Mouse (Mus musculus): ENCODE measurements around the gene Gm6020. TPM values are rescaled to one million over a fixed set of nuclear protein-coding genes. Genes with fewer than 3 reads are reported as not detected.
A peak's percentile ranks its signal among the peaks of the same experiment; 100 is the strongest.
"Not testable (repeated sequence)": the region's sequence is repeated elsewhere in the genome, so short reads cannot be mapped to it uniquely, and the experiment has no call there.

Gene Gm6020
- not detected in 2 replicates for polyA plus RNA-seq (2015; fragmentation: Nextera tagmentation; extraction: Ambion mirVana)

DNA sequence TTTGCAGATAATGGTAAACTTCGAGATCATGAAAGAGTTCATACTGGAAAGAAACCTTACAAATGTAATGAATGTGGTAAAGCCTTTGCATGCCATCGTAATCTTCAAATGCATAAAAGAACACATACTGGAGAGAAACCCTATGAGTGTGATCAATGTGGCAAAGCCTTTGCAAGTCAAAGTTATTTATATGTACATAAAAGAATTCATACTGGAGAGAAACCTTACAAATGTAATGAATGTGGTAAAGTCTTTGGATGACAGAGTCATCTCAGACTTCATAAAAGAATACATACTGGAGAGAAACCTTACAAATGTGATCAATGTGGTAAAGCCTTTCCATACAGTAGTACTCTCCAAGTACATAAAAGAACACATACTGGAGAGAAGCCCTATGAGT is at the start of gene Gm6020:
Gene Gm6020 (plus strand): TSS at position 301 of the 400 bp plus-strand sequence.
- not testable (repeated sequence) for H3K4me3 ChIP-seq

DNA sequence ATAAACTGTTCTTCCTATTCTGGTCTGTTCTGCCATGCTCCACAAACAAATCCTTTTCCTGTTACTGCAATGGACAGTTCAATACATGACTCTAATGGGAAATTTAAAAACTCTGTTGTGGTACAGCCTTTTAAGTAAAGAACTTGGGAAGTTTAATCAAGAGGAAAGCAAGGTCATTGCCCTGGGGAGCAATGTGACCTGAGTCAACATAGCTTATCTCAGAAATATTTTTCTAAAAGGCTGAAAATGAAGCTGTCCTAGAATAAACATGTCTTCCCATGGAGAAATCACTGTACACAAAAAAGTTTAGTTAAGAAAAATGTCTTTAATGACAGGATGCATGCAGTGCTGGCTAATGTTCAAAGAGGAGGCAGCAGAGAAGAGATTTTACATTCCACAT is 45.0 kb upstream of the Gm6020 start:
- no peak for ATAC-seq (ENCODE audit: extremely low read depth, insufficient number of reproducible peaks, low FRiP score, low TSS enrichment)
- Histone ChIP-seq H3K27ac (replicated peaks) (no peak overlapping the region), H3K27me3 (replicated peaks) (no peaks in the 10 kb centered on the region), H3K4me3 (no peak overlapping the region), H3K9ac (no peak overlapping the region), H3K36me3 (peaks cover 13% of the 10 kb centered on the region), H3K4me1 (peaks cover 12% of the 10 kb centered on the region), H3K4me2 (no peak overlapping the region), H3K9me3 (no peaks in the 10 kb centered on the region)

More for the DNA sequence above, at the start of gene Gm6020:
- H3K27me3 ChIP-seq (replicated peaks); H3K9ac ChIP-seq; ATAC-seq (ENCODE audit: extremely low read depth, insufficient number of reproducible peaks, low FRiP score, low TSS enrichment); H3K36me3 ChIP-seq; H3K27ac ChIP-seq (replicated peaks); H3K4me2 ChIP-seq; H3K4me1 ChIP-seq: not testable (repeated sequence)
- H3K9me3 ChIP-seq, result peaks cover 44% of the 10 kb centered on the region
- 73% methylated on average over 2 of the region's 2 CpGs for WGBS

DNA sequence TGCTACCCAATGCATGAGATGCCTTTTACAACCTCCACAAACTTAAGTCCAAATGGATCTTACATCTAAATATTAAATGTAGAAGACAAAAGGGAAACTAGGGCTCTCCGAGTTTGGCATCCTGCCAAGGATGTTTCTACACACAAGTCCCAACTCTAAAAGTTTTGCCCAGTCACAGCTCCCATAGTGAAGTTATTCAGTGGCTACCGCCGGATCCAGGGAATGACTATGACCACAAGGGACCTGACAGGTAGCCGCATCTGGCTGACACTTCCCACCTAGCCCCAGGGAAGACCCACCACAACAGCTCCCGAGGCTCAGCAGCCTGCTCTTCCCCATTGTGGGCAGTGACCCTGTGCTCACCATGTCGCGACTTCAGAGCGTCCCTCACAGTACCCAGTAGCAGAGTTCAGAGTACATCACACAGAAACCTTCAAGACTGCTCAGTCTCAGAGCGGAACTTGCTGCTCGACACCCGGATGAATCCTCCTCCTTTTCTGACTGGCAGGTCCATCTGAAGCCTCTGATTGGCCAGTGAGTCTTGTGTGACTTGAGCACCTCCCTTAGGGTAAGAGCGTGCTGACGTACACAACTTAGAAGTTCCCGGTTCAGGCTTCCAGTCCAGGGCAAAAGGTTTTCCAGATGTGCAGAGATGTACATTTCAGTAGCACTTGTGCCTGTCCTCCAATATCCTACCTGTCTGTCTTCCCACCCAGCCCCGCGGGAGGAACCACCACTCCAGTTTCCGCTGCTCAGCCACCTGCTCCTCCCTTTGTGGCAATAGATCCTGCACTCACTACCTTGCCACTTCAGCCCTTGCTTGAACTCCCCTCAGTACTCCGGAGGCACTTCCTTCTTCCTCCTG is 43.1 kb upstream of the Gm6020 start, which contains the start of gene Zfp950:
Gene Zfp950 (minus strand): TSS at position 499 of the 865 bp plus-strand sequence.
- WGBS, result under 1% methylated on average over 18 of the region's 18 CpGs
- no peaks in the 10 kb centered on the region for H3K9me3 ChIP-seq
- H3K36me3 ChIP-seq, result peaks cover 10% of the 10 kb centered on the region
- peaks cover 12% of the 10 kb centered on the region for H3K4me1 ChIP-seq
- H3K27me3 ChIP-seq (replicated peaks), result no peaks in the 10 kb centered on the region
- H3K9ac ChIP-seq, result peak within 1 kb of the TSS; percentile 92
- H3K27ac ChIP-seq (replicated peaks), result peak within 1 kb of the TSS; percentile 61
- H3K4me2 ChIP-seq, result peak within 1 kb of the TSS; percentile 75
- peak within 1 kb of the TSS; percentile 89 for H3K4me3 ChIP-seq
- peak; percentile 98 for ATAC-seq (ENCODE audit: extremely low read depth, insufficient number of reproducible peaks, low FRiP score, low TSS enrichment)

DNA sequence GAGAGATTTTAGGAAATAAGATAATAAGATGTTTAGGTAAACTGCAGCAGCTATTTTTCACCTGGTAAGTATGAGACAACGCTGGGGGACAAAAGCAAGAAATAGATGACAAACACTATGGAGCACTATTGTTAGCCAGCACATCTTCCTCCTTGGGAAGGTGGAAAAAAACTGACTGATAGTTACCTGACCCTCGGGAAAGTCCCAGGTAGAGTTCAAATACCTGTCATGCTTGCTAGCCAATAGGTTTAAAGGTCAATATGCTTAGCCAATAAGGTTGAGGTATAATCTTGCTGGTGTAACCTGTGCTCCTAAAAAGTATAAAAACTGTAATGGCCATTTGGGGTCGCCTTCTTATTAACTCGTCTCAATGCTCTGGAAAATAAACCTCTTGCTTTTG is 42.4 kb upstream of the Gm6020 start:
- H3K9ac ChIP-seq, result peak overlapping the region; percentile 92
- peak overlapping the region; percentile 75 for H3K4me2 ChIP-seq
- peaks cover 6% of the 10 kb centered on the region for H3K36me3 ChIP-seq
- peaks cover 12% of the 10 kb centered on the region for H3K4me1 ChIP-seq
- peak overlapping the region; percentile 89 for H3K4me3 ChIP-seq
- H3K9me3 ChIP-seq, result no peaks in the 10 kb centered on the region
- H3K27me3 ChIP-seq (replicated peaks), result no peaks in the 10 kb centered on the region
- 17% methylated on average over 4 of the region's 4 CpGs for WGBS
- no peak for ATAC-seq (ENCODE audit: extremely low read depth, insufficient number of reproducible peaks, low FRiP score, low TSS enrichment)
- H3K27ac ChIP-seq (replicated peaks), result no peak overlapping the region

DNA sequence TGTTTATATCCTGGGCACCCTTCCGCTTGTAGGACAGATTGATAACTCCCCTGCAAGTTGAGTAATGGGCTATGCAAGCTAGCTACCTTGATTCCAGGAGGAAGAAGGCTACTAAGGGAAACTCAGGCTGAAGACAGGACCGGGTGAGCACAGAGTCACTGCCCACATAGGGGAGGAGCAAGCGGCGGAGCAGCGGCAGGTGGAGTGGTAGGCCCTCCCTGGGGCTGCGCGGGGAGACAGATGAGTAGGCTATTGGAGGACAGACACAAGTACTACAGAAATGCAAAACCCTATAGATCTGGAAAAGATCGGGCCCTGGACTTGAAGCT is 32.4 kb upstream of the Gm6020 start:
- WGBS, result 6% methylated on average over 8 of the region's 8 CpGs
- no peak for ATAC-seq (ENCODE audit: extremely low read depth, insufficient number of reproducible peaks, low FRiP score, low TSS enrichment)
- Histone ChIP-seq H3K9ac (peak overlapping the region; percentile 74), H3K4me2 (peak overlapping the region; percentile 87), H3K27me3 (replicated peaks) (peaks cover 4% of the 10 kb centered on the region; the same call in 1 of the 2 replicates), H3K36me3 (no peaks in the 10 kb centered on the region), H3K4me1 (peaks cover 6% of the 10 kb centered on the region), H3K4me3 (peak overlapping the region; percentile 59), H3K27ac (replicated peaks) (no peak overlapping the region), H3K9me3 (no peaks in the 10 kb centered on the region; the same call in 1 of the 2 replicates)

- H3K9me3 ChIP-seq, result no peaks in the 10 kb centered on the region; the same call in 1 of the 2 replicates
- H3K4me1 ChIP-seq, result peaks cover 6% of the 10 kb centered on the region
- no peaks in the 10 kb centered on the region for H3K36me3 ChIP-seq
- peak overlapping the region; percentile 74 for H3K9ac ChIP-seq
- 5% methylated on average over 27 of the region's 27 CpGs for WGBS
- peaks cover 4% of the 10 kb centered on the region; the same call in 1 of the 2 replicates for H3K27me3 ChIP-seq (replicated peaks)
- no peak overlapping the region for H3K27ac ChIP-seq (replicated peaks)
- peak overlapping the region; percentile 59 for H3K4me3 ChIP-seq
- ATAC-seq (ENCODE audit: extremely low read depth, insufficient number of reproducible peaks, low FRiP score, low TSS enrichment), result no peak
- peak overlapping the region; percentile 87 for H3K4me2 ChIP-seq
These were observed 31.8 kb upstream of the Gm6020 start for GRCm38 (mm10) chr19:61151701-61152420.

DNA sequence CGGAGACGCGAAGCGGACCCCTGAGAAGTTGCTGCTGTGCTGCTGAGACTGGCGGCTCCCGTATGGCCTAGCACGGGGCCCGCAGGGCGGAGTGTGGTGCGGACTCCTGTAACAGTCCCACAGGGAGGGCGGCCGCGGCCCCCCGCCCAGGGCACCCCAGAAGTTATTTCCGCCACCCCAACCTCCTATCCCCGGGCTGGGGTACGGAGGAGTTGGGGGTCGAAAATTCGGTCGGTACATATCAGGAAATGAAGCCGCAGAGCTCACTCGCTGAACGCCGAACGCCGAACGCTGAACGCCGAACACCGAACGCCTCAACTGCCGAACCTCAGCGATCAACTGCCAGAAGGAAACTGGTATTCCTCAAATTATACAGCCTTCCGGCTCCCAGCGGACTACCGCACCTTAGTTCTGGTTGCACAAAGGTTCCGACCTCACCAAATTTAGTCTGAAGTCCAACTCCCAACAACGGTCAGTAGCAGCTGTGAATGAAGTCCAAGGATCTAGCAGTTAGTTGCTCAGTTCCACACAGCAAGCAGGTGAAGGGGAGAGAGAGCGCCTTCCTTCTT is 7.8 kb upstream of the Gm6020 start, which contains the start of gene Gm7102:
Gene Gm7102 (minus strand): TSS at position 554 of the 569 bp plus-strand sequence.
- Histone ChIP-seq H3K36me3 (no peaks in the 10 kb centered on the region), H3K4me2 (peak within 1 kb of the TSS; percentile 74), H3K4me1 (no peaks in the 10 kb centered on the region), H3K27me3 (replicated peaks) (peaks cover 19% of the 10 kb centered on the region; the same call in 1 of the 2 replicates), H3K9ac (peak within 1 kb of the TSS; percentile 76), H3K4me3 (peak within 1 kb of the TSS; percentile 54), H3K9me3 (peaks cover 6% of the 10 kb centered on the region; the same call in 1 of the 2 replicates), H3K27ac (replicated peaks) (no peak within 1 kb of the TSS)
- WGBS, result 16% methylated on average over 39 of the region's 39 CpGs
- ATAC-seq (ENCODE audit: extremely low read depth, insufficient number of reproducible peaks, low FRiP score, low TSS enrichment), result no peak

GRCm38 (mm10) chr19:61199316-61199715 is 15.6 kb downstream of the Gm6020 start:
- no peak for ATAC-seq (ENCODE audit: extremely low read depth, insufficient number of reproducible peaks, low FRiP score, low TSS enrichment)
- H3K4me1 ChIP-seq, result no peaks in the 10 kb centered on the region
- no peaks in the 10 kb centered on the region for H3K27me3 ChIP-seq (replicated peaks)
- no peak overlapping the region for H3K9ac ChIP-seq
- H3K36me3 ChIP-seq, result no peaks in the 10 kb centered on the region
- no peak overlapping the region for H3K4me2 ChIP-seq
- no peaks in the 10 kb centered on the region for H3K9me3 ChIP-seq
- H3K4me3 ChIP-seq, result no peak overlapping the region
- no peak overlapping the region for H3K27ac ChIP-seq (replicated peaks)
- 14% methylated on average over 13 of the region's 13 CpGs for whole genome bisulfite sequencing

- no peak overlapping the region for H3K4me2 ChIP-seq
- H3K9ac ChIP-seq, result no peak overlapping the region
- H3K4me1 ChIP-seq, result no peaks in the 10 kb centered on the region
- 16% methylated on average over 10 of the region's 10 CpGs for whole genome bisulfite sequencing
- no peaks in the 10 kb centered on the region for H3K9me3 ChIP-seq
- no peak overlapping the region for H3K27ac ChIP-seq (replicated peaks)
- ATAC-seq (ENCODE audit: extremely low read depth, insufficient number of reproducible peaks, low FRiP score, low TSS enrichment), result no peak
- no peak overlapping the region for H3K4me3 ChIP-seq
- no peaks in the 10 kb centered on the region for H3K27me3 ChIP-seq (replicated peaks)
- H3K36me3 ChIP-seq, result no peaks in the 10 kb centered on the region
These were observed 16.1 kb downstream of the Gm6020 start for GRCm38 (mm10) chr19:61199836-61200235.

GRCm38 (mm10) chr19:61207506-61207905 is 23.8 kb downstream of the Gm6020 start:
- H3K9me3 ChIP-seq; H3K4me1 ChIP-seq; ATAC-seq (ENCODE audit: extremely low read depth, insufficient number of reproducible peaks, low FRiP score, low TSS enrichment); H3K4me2 ChIP-seq; H3K9ac ChIP-seq; H3K36me3 ChIP-seq; H3K4me3 ChIP-seq; H3K27ac ChIP-seq (replicated peaks); H3K27me3 ChIP-seq (replicated peaks): not testable (repeated sequence)
- WGBS, result 33% methylated on average over 6 of the region's 6 CpGs

DNA sequence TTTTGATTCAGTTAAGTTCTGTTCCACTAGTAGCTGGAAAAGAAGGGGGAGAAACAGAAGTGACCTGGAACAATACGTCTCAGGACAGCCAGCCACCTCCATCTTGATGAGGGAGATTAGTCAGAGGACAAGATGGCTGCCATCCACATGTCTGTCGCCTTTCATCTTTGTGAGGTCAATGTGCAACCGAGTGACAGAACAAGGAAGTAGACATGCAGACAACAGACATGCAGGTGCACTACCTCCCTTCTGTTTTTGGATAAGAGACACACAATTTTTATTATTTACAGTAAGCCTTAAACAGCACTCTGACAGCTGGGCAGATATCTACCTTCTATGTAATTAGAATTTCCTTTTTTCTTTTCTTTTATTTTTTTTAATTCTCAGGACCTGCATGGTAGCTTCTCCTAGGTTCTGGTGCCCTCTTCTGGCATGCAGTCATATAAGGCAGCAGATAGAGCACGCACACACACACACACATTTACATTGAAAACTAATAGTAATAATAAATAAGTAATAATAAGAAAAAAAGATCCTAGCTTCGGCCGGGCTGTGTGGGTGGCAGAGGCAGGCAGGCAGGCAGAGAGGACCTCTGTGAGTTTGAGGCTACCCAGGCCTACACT is 40.1 kb downstream of the Gm6020 start:
- H3K27me3 ChIP-seq (replicated peaks), result peaks cover 9% of the 10 kb centered on the region; the same call in 1 of the 2 replicates
- WGBS, result 86% methylated on average over 6 of the region's 6 CpGs
- no peak for ATAC-seq (ENCODE audit: extremely low read depth, insufficient number of reproducible peaks, low FRiP score, low TSS enrichment)

More for the DNA sequence above, 40.1 kb downstream of the Gm6020 start:
- Histone ChIP-seq H3K4me3 (no peak overlapping the region), H3K27ac (replicated peaks) (no peak overlapping the region), H3K9me3 (0 out of 2 replicates have a peak, but pooled peaks cover 12% of the 10 kb centered on the region), H3K9ac (no peak overlapping the region), H3K4me2 (no peak overlapping the region), H3K36me3 (peaks cover 8% of the 10 kb centered on the region), H3K4me1 (peaks cover 7% of the 10 kb centered on the region; the same call in 1 of the 2 replicates)

All from heart, embryonic 13.5 days (tissue).